Mouse (Mus musculus): ENCODE measurements around the gene Iqch.
A peak's percentile ranks its signal among the peaks of the same experiment; 100 is the strongest.

The Iqch gene

GRCm38 (mm10) chr9:63612565-63613515 is 10.5 kb upstream of the Iqch start:
- DNase-seq (ENCODE audit: low spot score): no peak

- no peak for DNase-seq (ENCODE audit: low spot score)
Observed at GRCm38 (mm10) chr9:63611967-63612366, 9.7 kb upstream of the Iqch start.

GRCm38 (mm10) chr9:63610841-63611366 is 8.6 kb upstream of the Iqch start:
- DNase-seq (ENCODE audit: low spot score): no peak

GRCm38 (mm10) chr9:63610231-63610630 is 7.9 kb upstream of the Iqch start:
- DNase-seq (ENCODE audit: low spot score): no peak

- no peak for DNase-seq (ENCODE audit: low spot score)
Observed at GRCm38 (mm10) chr9:63609776-63610175, 7.5 kb upstream of the Iqch start.

- DNase-seq (ENCODE audit: low spot score): no peak
Observed at GRCm38 (mm10) chr9:63609246-63609645, 7.0 kb upstream of the Iqch start.

- DNase-seq (ENCODE audit: low spot score): no peak
Observed at GRCm38 (mm10) chr9:63608006-63608405, 5.7 kb upstream of the Iqch start.

- no peak for DNase-seq (ENCODE audit: low spot score)
Observed at GRCm38 (mm10) chr9:63606594-63606993, 4.3 kb upstream of the Iqch start.

- no peak for DNase-seq (ENCODE audit: low spot score)
Observed at GRCm38 (mm10) chr9:63603849-63604248, 1.6 kb upstream of the Iqch start.

- DNase-seq (ENCODE audit: low spot score): peak; percentile 30
Observed at GRCm38 (mm10) chr9:63596660-63597059, 5.6 kb downstream of the Iqch start.

GRCm38 (mm10) chr9:63595652-63596051 is 6.6 kb downstream of the Iqch start:
- DNase-seq (ENCODE audit: low spot score): no peak

- no peak for DNase-seq (ENCODE audit: low spot score)
Observed at GRCm38 (mm10) chr9:63595032-63595431, 7.3 kb downstream of the Iqch start.

GRCm38 (mm10) chr9:63591661-63592256 is 10.5 kb downstream of the Iqch start:
- DNase-seq (ENCODE audit: low spot score): no peak

GRCm38 (mm10) chr9:63590592-63590991 is 11.7 kb downstream of the Iqch start:
- no peak for DNase-seq (ENCODE audit: low spot score)

GRCm38 (mm10) chr9:63589209-63589608 is 13.1 kb downstream of the Iqch start:
- no peak for DNase-seq (ENCODE audit: low spot score)

- no peak for DNase-seq (ENCODE audit: low spot score)
Observed at GRCm38 (mm10) chr9:63585251-63585650, 17.0 kb downstream of the Iqch start.

- DNase-seq (ENCODE audit: low spot score): no peak
Observed at GRCm38 (mm10) chr9:63581778-63582177, 20.5 kb downstream of the Iqch start.

GRCm38 (mm10) chr9:63580046-63580445 is 22.2 kb downstream of the Iqch start:
- no peak for DNase-seq (ENCODE audit: low spot score)

- DNase-seq (ENCODE audit: low spot score): no peak
Observed at GRCm38 (mm10) chr9:63579644-63580043, 22.6 kb downstream of the Iqch start.

- no peak for DNase-seq (ENCODE audit: low spot score)
Observed at GRCm38 (mm10) chr9:63577469-63577868, 24.8 kb downstream of the Iqch start.

GRCm38 (mm10) chr9:63572874-63573273 is 29.4 kb downstream of the Iqch start:
- DNase-seq (ENCODE audit: low spot score): no peak

GRCm38 (mm10) chr9:63571895-63572294 is 30.4 kb downstream of the Iqch start:
- DNase-seq (ENCODE audit: low spot score): no peak

- no peak for DNase-seq (ENCODE audit: low spot score)
Observed at GRCm38 (mm10) chr9:63568808-63569207, 33.5 kb downstream of the Iqch start.
